Mouse (Mus musculus): ENCODE measurements around the gene Ino80d. TPM values are rescaled to one million over a fixed set of nuclear protein-coding genes. Genes with fewer than 3 reads are reported as not detected.
A peak's percentile ranks its signal among the peaks of the same experiment; 100 is the strongest.

Ino80d gene
- polyA plus RNA-seq, 1 experiment from 2014 or later, result 13.5 TPM

DNA sequence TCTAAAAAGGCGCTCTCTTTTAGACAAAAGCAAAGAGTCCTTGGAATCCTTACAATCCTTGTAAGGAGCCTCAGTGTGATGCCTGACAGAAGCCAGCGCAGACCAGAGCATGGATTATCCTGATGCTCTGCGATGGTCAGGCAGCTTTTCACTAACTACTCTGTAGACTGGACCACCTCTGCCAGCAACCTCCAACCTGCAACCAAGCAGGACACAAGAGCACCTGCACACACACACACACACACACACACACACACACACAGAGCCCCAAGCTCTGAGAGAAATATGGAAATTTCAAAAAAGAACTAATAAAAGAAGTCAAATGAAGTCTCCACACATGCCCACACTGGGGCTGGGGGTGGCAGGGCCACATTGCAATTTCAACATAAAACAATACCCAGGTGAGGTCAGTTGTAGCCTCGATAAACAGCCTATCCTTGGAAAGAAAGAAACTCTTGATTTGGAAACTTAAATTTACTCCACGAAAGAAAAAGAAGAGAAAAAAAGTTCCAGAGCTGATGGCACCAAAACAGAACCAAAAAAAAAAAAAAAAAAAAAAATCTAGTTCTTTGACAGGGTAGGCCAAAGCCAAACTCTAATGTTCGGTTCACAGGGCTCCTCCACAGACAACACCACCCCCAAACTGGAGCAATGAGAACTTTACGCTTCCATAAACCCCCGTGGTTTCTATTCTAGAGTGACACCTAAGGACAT, 2.2 kb downstream of the Ino80d start:
- DNase-seq (ENCODE audit: low spot score), result no peak
- H3K9me3 ChIP-seq (ENCODE audit: control insufficient read depth, low read length), result no peaks in the 10 kb centered on the region
- WGBS, result 47% methylated on average over 8 of the region's 8 CpGs
- peaks cover 32% of the 10 kb centered on the region for H3K4me1 ChIP-seq (replicated peaks; ENCODE audit: control insufficient read depth, insufficient read depth, low read length)
- peak overlapping the region; percentile 93 for H3K4me3 ChIP-seq (replicated peaks; ENCODE audit: low read length)
- peak overlapping the region; percentile 100 for H3K9ac ChIP-seq
- no peak overlapping the region; the same call in 1 of the 2 replicates for H3K27ac ChIP-seq
- no peak for ATAC-seq (ENCODE audit: low FRiP score)
- H3K4me2 ChIP-seq (replicated peaks), result peak overlapping the region; percentile 81
- H3K27me3 ChIP-seq (ENCODE audit: control insufficient read depth, insufficient read depth, low read length), result no peaks in the 10 kb centered on the region
- H3K36me3 ChIP-seq (replicated peaks; ENCODE audit: control insufficient read depth, insufficient read depth), result no peaks in the 10 kb centered on the region

DNA sequence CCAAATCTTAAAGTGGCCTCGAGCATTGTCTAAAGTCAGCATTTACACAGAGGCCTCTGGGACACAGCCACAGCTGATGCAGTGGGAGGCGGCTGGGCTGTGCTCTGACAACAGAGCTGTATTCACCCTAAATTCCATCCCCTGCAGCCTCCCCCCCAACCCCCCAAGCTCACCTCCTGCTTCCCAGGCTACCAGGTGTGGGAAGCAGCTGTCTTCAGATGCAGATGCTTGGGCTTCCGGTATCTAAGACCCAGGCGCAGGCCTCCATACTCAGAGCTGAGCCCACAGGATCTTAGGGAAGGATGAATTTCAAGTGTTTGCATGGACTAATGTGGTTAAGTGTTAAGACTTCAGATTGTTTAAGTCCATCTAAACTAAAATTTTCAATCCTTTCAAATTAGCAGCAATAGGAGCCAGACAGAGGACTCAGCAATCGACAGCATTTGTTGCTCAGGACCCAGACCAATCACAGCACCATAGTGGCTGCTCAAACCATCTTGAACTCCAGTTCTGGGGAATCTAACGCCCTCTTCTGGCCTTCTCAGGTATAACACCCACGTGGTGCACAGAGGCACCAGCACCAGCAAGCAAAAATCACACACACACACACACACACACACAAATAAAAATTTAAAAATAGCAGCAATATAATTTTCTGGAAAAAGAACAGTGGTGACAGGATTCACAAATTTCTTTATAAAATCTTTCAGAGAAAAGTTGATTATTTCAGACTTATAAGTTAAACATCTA, 3.8 kb downstream of the Ino80d start:
- Histone ChIP-seq H3K9me3 (ENCODE audit: control insufficient read depth, low read length) (no peaks in the 10 kb centered on the region), H3K4me2 (replicated peaks) (no peak overlapping the region), H3K4me3 (replicated peaks; ENCODE audit: low read length) (no peak overlapping the region), H3K27me3 (ENCODE audit: control insufficient read depth, insufficient read depth, low read length) (no peaks in the 10 kb centered on the region), H3K36me3 (replicated peaks; ENCODE audit: control insufficient read depth, insufficient read depth) (no peaks in the 10 kb centered on the region), H3K27ac (no peak overlapping the region), H3K4me1 (replicated peaks; ENCODE audit: control insufficient read depth, insufficient read depth, low read length) (peaks cover 24% of the 10 kb centered on the region), H3K9ac (0 out of 2 replicates have a peak overlapping the region, but pooled peaks have one; percentile 1)
- peak; percentile 39 for DNase-seq (ENCODE audit: low spot score)
- ATAC-seq (ENCODE audit: low FRiP score), result no peak
- WGBS, result 41% methylated on average over 7 of the region's 7 CpGs

DNA sequence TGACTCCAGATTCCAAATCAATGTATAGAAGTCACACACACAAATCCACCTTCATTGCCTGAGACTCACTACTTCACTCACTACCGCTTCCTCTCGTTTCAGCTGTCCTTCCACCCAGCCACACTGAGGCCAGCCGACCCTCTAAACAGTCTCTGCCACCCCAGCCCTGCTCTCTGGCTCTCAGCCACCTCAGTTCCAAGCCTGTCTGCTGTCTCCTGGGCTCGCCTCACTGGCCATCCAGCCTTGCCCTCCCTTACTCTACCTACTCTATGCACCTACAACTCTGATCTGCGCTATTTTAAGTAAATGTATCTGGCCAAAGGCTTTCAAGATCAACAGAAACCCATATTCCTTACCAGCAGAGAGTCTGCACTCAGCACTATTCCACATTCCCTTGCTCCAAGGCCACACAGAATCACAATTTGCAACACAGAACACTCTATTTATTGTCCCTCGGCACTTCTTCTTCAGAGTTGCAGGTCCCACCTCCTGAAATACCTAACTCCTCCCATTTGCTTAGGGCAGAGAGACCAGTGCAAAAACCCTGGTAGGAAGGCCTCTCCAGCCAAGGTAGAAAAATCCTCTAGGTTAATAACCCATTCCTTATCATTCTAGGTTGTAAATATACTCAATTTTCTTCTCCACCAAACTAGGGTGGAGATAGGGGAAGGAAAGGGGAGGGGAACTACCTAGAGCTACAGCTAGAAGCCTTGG, 6.7 kb downstream of the Ino80d start:
- H3K9ac ChIP-seq, result no peak overlapping the region
- no peaks in the 10 kb centered on the region for H3K27me3 ChIP-seq (ENCODE audit: control insufficient read depth, insufficient read depth, low read length)
- ATAC-seq (ENCODE audit: low FRiP score) (no peak), DNase-seq (ENCODE audit: low spot score) (no peak)
- no peak overlapping the region for H3K27ac ChIP-seq
- WGBS, result 75% methylated on average over 6 of the region's 6 CpGs
- no peak overlapping the region for H3K4me2 ChIP-seq (replicated peaks)
- H3K9me3 ChIP-seq (ENCODE audit: control insufficient read depth, low read length), result no peaks in the 10 kb centered on the region
- no peak overlapping the region for H3K4me3 ChIP-seq (replicated peaks; ENCODE audit: low read length)
- H3K36me3 ChIP-seq (replicated peaks; ENCODE audit: control insufficient read depth, insufficient read depth), result peaks cover 16% of the 10 kb centered on the region
- peaks cover 16% of the 10 kb centered on the region for H3K4me1 ChIP-seq (replicated peaks; ENCODE audit: control insufficient read depth, insufficient read depth, low read length)

DNA sequence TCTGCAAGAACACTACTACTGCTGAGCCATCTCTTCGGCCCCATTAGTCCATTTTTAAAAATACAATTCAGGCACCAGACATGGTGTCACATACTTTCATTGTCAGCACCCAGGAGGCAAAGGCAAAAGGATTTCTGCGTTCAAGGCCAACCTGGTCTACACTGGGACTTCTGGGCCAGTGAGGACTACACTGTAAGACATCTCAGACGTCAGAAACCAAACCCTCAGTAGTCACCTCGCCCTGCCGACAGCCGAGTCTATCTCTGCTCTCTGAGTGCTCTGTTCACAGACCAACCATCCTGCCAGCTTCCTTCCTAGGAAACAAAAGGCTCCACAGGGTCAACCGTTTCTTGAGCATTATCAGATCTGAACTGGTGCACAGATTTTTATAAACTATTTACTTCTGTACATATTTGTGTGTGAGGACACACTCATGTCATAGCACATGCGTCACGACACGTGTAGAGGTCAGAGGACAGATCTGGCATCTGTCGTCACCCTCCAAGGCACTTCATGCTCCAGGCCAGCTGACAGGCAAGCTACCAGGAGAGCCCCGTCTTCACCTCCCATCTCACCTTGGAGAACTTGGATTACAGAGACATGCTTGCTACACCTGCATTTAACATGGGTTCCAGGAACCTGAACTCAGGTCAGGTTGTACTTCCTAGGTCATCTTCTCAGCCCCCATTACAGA, 11.6 kb downstream of the Ino80d start:
- WGBS, result 93% methylated on average over 12 of the region's 12 CpGs
- DNase-seq (ENCODE audit: low spot score) (no peak), ATAC-seq (ENCODE audit: low FRiP score) (no peak)
- no peak overlapping the region for H3K4me2 ChIP-seq (replicated peaks)
- H3K9ac ChIP-seq, result no peak overlapping the region
- peaks cover 61% of the 10 kb centered on the region for H3K36me3 ChIP-seq (replicated peaks; ENCODE audit: control insufficient read depth, insufficient read depth)
- no peak overlapping the region for H3K27ac ChIP-seq
- H3K4me3 ChIP-seq (replicated peaks; ENCODE audit: low read length), result no peak overlapping the region
- no peaks in the 10 kb centered on the region for H3K9me3 ChIP-seq (ENCODE audit: control insufficient read depth, low read length)
- no peaks in the 10 kb centered on the region for H3K4me1 ChIP-seq (replicated peaks; ENCODE audit: control insufficient read depth, insufficient read depth, low read length)
- no peaks in the 10 kb centered on the region for H3K27me3 ChIP-seq (ENCODE audit: control insufficient read depth, insufficient read depth, low read length)

DNA sequence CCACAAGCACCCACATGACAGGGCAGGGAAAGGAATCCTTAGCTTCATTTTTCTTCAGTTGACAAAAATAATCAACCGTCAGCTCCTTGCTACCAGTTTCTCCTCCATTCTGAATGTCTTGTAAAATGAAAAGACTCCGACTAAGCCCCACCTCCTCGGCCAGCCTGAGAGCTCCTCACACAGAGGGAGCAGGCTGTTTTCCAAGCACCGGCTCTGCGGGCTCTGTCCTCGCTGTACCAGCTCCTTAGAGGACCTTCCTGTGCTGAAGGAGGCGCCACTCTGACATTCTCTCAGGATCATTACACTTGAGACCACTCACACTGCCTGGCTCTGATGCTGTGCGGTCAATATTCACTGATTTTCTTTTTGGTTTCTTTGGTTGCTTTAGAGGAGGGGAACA, 14.3 kb downstream of the Ino80d start:
- H3K4me1 ChIP-seq (replicated peaks; ENCODE audit: control insufficient read depth, insufficient read depth, low read length), result no peaks in the 10 kb centered on the region
- no peaks in the 10 kb centered on the region for H3K9me3 ChIP-seq (ENCODE audit: control insufficient read depth, low read length)
- H3K27me3 ChIP-seq (ENCODE audit: control insufficient read depth, insufficient read depth, low read length), result no peaks in the 10 kb centered on the region
- peaks cover 78% of the 10 kb centered on the region for H3K36me3 ChIP-seq (replicated peaks; ENCODE audit: control insufficient read depth, insufficient read depth)
- H3K4me2 ChIP-seq (replicated peaks), result no peak overlapping the region
- no peak overlapping the region for H3K4me3 ChIP-seq (replicated peaks; ENCODE audit: low read length)
- no peak for ATAC-seq (ENCODE audit: low FRiP score)
- WGBS, result 91% methylated on average over 8 of the region's 8 CpGs
- H3K9ac ChIP-seq, result no peak overlapping the region
- no peak overlapping the region for H3K27ac ChIP-seq
- DNase-seq (ENCODE audit: low spot score), result no peak

DNA sequence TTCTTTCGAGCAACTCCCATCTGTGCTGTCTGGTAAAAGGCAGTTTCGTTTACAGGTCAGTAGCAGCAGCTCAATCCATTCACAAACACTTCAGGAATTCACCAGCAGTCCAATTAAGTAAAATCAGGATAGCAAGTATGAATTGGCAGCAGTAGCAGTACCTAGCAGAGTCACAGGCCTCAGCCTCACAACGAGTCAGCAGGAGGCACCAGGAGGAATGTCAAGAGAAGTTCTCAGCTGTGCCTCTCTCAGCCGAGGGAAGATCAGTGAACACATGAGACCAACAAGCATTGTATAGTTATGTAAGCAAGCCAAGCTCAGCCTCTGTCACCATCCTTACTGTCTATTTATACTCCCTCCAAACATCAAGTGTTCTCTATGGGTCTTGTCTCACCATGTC, 15.6 kb downstream of the Ino80d start:
- Histone ChIP-seq H3K27ac (no peak overlapping the region), H3K9ac (no peak overlapping the region), H3K4me3 (replicated peaks; ENCODE audit: low read length) (no peak overlapping the region), H3K36me3 (replicated peaks; ENCODE audit: control insufficient read depth, insufficient read depth) (peaks cover 75% of the 10 kb centered on the region), H3K4me1 (replicated peaks; ENCODE audit: control insufficient read depth, insufficient read depth, low read length) (no peaks in the 10 kb centered on the region), H3K9me3 (ENCODE audit: control insufficient read depth, low read length) (no peaks in the 10 kb centered on the region), H3K27me3 (ENCODE audit: control insufficient read depth, insufficient read depth, low read length) (no peaks in the 10 kb centered on the region), H3K4me2 (replicated peaks) (no peak overlapping the region)
- WGBS, result 88% methylated on average over 4 of the region's 4 CpGs
- no peak for DNase-seq (ENCODE audit: low spot score)
- no peak for ATAC-seq (ENCODE audit: low FRiP score)

DNA sequence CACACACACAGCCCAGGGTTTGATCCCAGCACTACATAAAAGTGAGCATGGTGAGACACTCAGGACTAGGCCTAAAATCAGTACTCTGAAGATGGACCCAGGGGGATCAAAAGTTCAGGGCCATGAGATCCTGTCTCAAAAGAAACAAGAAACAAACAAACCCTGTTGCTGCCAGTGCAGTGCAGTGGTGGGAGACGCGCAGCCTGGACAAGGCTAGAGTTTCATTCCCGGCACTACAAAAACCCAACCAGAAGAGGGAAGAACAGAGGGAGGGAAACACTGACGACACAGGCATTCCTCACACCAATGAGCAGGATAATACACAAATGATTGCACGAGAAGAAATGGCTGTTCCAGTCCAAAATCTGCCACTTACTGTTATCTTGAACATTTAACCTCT, 18.4 kb downstream of the Ino80d start:
- H3K9me3 ChIP-seq (ENCODE audit: control insufficient read depth, low read length), result no peaks in the 10 kb centered on the region
- no peak overlapping the region for H3K4me3 ChIP-seq (replicated peaks; ENCODE audit: low read length)
- H3K36me3 ChIP-seq (replicated peaks; ENCODE audit: control insufficient read depth, insufficient read depth), result peaks cover 73% of the 10 kb centered on the region
- no peaks in the 10 kb centered on the region for H3K4me1 ChIP-seq (replicated peaks; ENCODE audit: control insufficient read depth, insufficient read depth, low read length)
- ATAC-seq (ENCODE audit: low FRiP score), result no peak
- no peak for DNase-seq (ENCODE audit: low spot score)
- no peaks in the 10 kb centered on the region for H3K27me3 ChIP-seq (ENCODE audit: control insufficient read depth, insufficient read depth, low read length)
- H3K27ac ChIP-seq, result no peak overlapping the region
- H3K9ac ChIP-seq, result no peak overlapping the region
- WGBS, result 91% methylated on average over 5 of the region's 5 CpGs
- no peak overlapping the region for H3K4me2 ChIP-seq (replicated peaks)

DNA sequence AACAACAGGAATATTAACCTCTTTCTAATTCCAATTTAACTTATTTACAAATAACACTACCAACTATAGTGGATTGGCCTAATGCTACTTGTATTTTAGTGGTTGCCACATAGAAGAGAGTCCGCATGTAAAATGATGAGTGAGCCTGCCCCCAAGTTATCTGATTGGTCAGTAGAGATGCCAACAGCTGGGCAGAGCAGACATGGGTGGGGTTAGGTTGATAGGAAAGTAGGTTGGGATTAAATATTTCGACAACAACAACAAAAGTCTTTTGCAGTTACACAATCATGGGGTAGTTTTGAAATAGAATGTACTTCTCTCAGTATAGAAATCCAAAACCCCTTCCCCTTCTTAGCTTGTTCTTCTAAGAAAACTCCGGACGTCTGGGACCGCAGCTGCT, 24.7 kb downstream of the Ino80d start:
- H3K9ac ChIP-seq, result no peak overlapping the region
- H3K4me1 ChIP-seq (replicated peaks; ENCODE audit: control insufficient read depth, insufficient read depth, low read length), result no peaks in the 10 kb centered on the region
- H3K9me3 ChIP-seq (ENCODE audit: control insufficient read depth, low read length), result no peaks in the 10 kb centered on the region
- WGBS, result 90% methylated on average over 5 of the region's 5 CpGs
- no peaks in the 10 kb centered on the region for H3K27me3 ChIP-seq (ENCODE audit: control insufficient read depth, insufficient read depth, low read length)
- peaks cover 71% of the 10 kb centered on the region for H3K36me3 ChIP-seq (replicated peaks; ENCODE audit: control insufficient read depth, insufficient read depth)
- no peak overlapping the region for H3K4me2 ChIP-seq (replicated peaks)
- no peak for ATAC-seq (ENCODE audit: low FRiP score)
- H3K27ac ChIP-seq, result no peak overlapping the region
- H3K4me3 ChIP-seq (replicated peaks; ENCODE audit: low read length), result no peak overlapping the region
- no peak for DNase-seq (ENCODE audit: low spot score)

DNA sequence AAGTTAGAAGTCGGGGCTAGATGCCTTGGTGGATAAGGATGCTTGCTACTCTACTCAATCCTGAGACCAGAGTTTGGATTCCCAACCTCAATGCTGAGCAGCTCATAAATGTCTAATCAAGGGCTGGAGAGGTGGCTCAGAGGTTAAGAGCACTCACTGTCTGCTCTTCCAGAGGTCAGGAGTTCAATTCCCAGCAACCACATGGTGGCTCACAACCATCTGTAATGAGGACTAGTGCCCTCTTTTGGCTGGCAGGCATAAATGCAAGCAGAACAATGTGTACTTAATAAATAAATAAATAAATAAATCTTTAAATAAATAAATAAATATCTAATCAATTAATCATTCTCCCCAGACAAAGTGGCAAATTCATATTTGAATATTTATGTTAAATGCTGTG, 25.9 kb downstream of the Ino80d start:
- 88% methylated on average over 1 of the region's 1 CpGs for WGBS
- no peaks in the 10 kb centered on the region for H3K27me3 ChIP-seq (ENCODE audit: control insufficient read depth, insufficient read depth, low read length)
- H3K9ac ChIP-seq, result no peak overlapping the region
- H3K4me1 ChIP-seq (replicated peaks; ENCODE audit: control insufficient read depth, insufficient read depth, low read length), result no peaks in the 10 kb centered on the region
- H3K36me3 ChIP-seq (replicated peaks; ENCODE audit: control insufficient read depth, insufficient read depth), result peaks cover 75% of the 10 kb centered on the region
- DNase-seq (ENCODE audit: low spot score) (no peak), ATAC-seq (ENCODE audit: low FRiP score) (no peak)
- no peak overlapping the region for H3K27ac ChIP-seq
- H3K4me2 ChIP-seq (replicated peaks), result no peak overlapping the region
- no peaks in the 10 kb centered on the region for H3K9me3 ChIP-seq (ENCODE audit: control insufficient read depth, low read length)
- no peak overlapping the region for H3K4me3 ChIP-seq (replicated peaks; ENCODE audit: low read length)
